Mouse (Mus musculus): ENCODE data around the gene Eif5a2.

The Eif5a2 gene

DNA sequence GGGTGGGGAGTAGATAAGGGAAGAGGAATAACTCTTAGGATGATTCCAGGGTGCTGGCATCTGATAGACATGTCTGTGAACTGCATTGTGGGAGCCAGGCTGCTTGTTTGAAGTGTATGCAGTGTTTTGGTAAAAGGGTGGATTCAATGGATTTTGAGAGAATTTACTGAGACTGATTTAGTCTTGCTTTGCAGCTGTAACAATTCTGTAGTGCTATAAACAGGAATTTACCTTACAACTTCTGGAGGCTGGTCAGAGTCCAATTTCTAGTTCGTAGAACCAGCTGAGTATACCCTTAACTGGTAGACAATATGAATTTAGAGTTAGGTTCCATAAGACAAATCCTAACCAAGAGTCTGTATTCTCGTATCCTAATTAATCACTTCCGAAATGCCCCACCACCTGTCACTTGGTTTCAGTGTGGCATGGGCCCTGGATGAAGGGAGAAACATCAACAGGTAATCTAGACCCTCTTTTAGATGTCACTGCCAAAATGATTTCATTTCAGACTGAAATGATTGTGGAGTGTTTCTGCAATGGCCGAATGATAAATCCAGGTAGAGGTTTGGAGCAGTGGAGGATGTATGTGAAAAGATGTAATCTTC lies 27.1 kb downstream of the Eif5a2 start:
- no peak for DNase-seq (ENCODE audit: extremely low read depth, low read depth, low spot score)

DNA sequence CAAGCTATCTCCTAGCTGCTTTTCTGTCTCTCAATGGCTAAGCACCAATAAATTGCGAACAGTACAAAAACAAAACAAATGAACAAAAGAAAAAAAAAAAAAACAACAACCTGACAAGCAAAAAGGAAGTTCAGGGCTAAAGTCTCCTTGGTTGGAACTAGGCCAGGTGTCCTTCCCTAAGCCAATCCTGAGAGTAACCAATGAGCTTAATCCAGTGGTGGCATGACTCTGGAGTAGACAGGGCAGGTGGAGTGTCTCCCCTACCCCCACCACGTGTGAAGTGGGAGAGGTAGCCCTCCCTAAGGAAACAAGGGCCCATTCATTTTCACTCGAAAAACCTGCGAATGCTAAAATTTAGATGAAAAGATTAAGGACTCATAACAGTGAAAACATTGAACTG lies 30.4 kb downstream of the Eif5a2 start:
- DNase-seq (ENCODE audit: extremely low read depth, low read depth, low spot score): no peak

DNA sequence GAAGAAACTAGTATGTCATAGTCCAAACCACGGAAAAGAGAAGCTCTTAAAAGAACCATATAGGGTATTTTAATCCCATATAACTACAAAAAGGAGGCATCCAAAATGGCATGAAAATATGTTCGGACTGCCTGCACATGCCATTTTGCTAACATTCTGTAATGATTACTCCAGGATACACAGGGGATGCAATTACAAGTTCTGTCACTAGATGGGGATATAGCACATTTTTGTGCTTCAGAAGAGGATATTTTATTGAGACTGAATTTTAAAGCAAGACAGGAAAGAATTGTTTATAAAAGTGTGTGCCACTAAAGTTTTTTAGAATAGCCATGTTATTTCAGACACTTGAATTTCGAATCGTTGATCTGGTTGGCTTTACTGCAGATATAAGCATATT lies 33.3 kb downstream of the Eif5a2 start:
- DNase-seq (ENCODE audit: extremely low read depth, low read depth, low spot score): no peak

DNA sequence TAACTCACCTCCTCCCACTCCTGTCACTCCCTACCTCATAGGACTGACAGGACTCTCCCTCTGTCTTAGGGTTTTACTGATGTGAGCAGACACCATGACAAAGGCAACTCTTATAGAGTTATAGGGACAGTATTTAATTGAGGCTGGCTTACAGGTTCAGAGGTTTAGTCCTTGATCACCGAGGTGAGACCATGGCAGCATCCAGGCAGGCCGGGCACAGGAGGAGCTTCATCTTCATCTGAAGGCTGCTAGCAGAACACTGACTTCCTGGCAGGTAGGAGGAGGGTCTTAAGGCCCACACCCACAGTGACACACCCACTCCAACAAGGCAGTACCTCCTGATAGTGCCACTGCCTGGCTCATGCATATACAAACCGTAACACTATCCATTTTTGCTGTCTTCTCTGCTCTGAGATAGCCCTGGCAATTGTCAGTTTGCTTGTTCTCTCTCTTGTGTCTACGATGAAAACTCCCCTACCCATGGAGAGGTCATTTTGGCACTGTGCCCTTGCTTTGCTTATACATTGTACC lies 35.0 kb downstream of the Eif5a2 start:
- DNase-seq (ENCODE audit: extremely low read depth, low read depth, low spot score): no peak

DNA sequence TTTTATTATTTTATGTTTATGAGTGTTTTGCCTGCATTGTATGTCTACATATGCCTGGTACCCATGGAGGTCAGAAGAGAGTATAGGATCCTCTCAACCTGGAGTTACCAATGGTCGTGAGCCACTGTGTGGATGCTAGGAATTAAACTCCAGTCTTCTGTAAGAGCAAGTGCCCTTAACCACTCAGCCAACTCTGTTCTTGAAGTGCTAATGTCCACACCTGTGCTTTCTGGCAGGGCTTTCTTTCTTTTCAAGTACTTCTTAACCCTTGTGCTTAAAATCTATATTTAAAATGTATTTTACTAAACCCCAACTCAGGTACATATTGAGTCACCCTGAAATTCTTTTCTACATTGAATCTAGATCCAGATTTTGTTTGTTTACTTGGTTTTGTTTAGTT lies 45.2 kb downstream of the Eif5a2 start:
- no peak for DNase-seq (ENCODE audit: extremely low read depth, low read depth, low spot score)

DNA sequence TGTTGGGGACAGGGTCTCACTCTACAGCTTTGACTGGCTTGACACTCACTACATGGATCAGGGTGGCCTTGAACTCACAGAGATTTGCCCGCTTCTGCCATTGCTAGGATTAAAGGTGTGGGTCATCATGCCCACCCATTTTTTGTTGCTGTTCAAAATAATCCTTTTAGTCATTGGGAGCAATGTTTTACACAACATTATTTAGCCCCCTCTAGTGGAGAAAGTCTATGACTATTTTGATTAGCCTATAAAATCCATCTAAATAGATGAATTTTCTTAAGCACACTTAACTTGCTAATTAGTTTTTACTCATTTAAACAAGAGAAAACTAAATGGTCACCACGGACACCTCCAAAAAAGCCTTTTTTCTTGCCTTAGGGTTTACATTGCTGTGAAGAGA lies 46.5 kb downstream of the Eif5a2 start:
- no peak for DNase-seq (ENCODE audit: extremely low read depth, low read depth, low spot score)

DNA sequence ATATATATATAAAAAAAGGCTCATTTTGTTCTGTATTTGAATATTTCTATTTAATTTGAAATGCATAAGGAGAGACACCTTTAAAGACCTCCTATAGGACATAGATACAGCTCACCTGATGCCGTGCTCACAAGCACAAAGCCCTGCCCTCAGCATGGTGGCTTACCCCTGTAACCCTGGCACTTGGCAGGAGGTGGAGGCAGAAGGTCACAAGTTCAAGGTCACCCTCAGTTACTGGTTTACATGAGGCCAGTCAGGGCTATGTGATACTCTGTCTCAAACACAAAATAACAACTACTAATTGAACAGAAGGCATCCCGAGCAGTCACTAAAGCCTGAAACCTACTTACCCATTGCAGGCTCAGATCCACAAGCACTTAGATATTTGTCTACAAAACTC lies 48.4 kb downstream of the Eif5a2 start:
- DNase-seq (ENCODE audit: extremely low read depth, low read depth, low spot score): no peak

DNA sequence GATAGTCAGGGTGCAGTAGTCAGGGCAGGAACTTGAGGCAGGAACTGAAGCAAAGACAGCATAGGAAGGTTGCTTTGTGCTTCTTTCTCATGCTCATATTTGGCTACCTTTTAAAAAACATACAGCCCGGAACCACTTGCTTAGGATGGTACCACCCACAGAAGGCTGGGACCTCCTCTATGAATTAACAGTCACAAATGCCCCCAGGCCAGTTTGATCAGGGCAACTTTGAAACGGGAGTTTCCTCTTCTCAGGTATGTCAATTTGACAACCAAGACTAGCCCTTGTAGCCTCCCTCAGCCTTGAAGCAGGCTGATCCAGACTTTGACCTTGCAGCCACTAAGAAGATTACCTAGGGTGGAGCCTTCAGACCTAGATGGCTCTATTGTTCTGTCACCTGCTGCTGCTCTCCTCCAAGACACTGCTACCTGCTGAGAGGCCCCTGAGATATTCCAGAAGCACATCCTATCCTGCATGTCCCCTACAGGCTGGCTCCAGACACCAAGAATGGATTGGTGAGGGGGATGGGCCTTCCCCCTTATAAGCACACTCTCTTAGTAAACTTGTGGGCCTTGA lies 55.8 kb downstream of the Eif5a2 start:
- no peak for DNase-seq (ENCODE audit: extremely low read depth, low read depth, low spot score)

DNA sequence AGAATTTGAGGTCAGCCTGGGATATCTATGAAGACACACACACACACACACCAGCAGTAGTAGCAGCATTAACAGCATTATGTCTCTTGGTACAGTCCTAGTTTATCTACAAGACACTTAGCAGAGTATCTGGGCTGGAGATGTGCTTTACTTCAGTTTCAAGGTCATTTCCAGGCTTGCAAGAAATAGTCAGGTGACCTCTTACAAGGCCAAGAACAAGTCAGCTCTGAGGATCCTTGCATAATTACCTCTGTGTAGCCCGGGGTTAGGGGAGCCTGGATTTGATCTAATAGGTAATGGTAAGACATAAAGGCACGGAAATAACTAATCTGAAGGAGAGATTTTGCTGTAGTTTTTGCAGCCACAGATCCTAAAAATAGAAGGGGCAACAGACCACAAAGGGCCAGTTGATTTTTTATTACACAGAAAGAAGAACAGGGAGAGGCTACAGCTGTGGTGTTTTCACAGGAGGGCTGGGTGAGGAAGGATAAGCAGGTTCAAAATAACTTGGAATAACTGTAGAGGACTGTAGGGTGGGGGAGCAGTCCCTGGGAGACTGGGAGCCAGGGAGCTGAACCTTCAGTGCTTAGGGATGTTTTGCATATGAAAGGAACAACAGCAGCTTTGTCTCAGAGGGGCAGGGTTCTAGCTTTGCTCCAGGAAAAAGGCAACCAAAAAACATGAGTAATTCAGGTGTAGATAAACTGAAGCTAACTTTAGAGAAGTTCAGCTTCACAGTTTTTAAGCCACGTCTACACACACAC lies 61.0 kb downstream of the Eif5a2 start:
- DNase-seq (ENCODE audit: extremely low read depth, low read depth, low spot score): no peak

DNA sequence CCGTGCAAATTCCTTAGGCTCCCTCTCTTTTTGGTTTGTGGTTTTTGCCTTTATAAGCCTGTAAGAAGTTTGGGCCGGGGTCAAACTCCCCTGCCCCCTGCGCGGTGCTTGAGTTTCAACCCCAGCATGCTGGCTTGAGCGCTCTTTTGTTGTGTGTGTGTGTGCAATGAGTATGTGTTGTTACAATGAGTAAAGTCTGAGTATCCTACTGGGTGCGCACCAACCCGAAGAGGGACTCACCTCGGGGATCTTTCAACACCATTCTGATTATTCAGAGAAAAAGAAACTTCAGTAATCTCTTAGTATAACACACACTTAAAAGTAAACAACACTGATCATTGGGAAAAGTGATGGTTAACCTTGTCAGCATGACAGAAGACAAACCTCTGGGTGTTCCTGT lies 62.2 kb downstream of the Eif5a2 start:
- no peak for DNase-seq (ENCODE audit: extremely low read depth, low read depth, low spot score)

DNA sequence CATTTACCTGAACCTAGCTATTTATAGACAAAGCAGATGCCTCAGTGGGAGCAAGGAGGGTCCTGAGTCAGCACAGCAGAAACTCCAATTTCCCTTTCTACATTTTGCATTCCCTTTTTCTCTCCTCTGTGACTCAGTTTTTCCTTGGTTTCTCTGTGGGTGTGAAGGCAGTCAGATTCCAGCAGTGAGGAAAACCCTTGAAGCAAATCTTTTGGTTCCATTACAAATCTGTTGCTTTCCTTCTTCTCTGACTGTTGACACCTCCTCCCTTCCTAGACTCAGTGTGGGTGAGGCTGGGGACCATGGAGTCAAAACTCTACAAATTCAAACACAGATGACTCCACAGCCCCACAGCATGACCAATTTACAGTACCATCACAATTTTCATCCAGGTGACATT lies 66.0 kb downstream of the Eif5a2 start:
- no peak for DNase-seq (ENCODE audit: extremely low read depth, low read depth, low spot score)

Measured in fat pad, adult 2 months (tissue).